Mouse (Mus musculus) megakaryocyte progenitor cell, adult 5-6 weeks (primary cell): ENCODE data around the gene Gm10272. TPM values are rescaled to one million over a fixed set of nuclear protein-coding genes. Genes with fewer than 3 reads are reported as not detected.
"Not testable (repeated sequence)": the region's sequence is repeated elsewhere in the genome, so short reads cannot be mapped to it uniquely, and the experiment has no call there.

Source experiments
- ATAC-seq: replicated peaks from 2 replicates; pipeline ENCODE4 v1.8.0; 2016; ENCODE audit warnings: mild to moderate bottlenecking, moderate TSS enrichment, inconsistent platforms; ENCODE audit not compliant: poor library complexity
- total RNA-seq, 2 experiments: library from RNA; stranded (forward) in 1 of 2; stranded (reverse) in 1 of 2; fragments of 157-497, 149-512 nt in 1 of 2; fragments of 200-1000 nt in 1 of 2; gene quantifications; 2 replicates each; pipeline versions ENCODE4 v1.2.3 to v1.2.4; 2015 to 2017

Gm10272 gene
- total RNA-seq (2015), result not detected in 2 replicates
- total RNA-seq (2017), result not detected in 2 replicates

DNA sequence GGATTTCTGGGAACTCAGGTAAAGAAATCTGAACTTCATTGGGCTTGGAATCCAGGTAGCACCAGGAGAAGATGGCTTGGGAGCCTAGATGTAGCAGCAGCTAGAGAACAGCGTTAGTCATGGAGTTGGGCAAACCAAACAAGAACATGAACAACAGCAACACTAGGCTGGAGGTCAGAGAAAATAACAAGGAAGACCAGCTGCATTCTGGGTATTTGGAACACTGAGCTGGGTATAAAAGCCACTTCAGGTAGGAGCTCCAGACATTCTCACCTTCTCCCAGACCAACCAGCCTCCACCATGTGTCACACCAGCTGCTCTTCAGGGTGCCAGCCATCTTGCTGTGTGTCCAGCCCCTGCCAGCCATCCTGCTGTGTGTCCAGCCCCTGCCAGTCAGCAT, at the start of gene Gm10272:
Gene Gm10272, plus strand, starts transcription at position 301 of the 400 bp plus-strand sequence.
- ATAC-seq, result no peak

DNA sequence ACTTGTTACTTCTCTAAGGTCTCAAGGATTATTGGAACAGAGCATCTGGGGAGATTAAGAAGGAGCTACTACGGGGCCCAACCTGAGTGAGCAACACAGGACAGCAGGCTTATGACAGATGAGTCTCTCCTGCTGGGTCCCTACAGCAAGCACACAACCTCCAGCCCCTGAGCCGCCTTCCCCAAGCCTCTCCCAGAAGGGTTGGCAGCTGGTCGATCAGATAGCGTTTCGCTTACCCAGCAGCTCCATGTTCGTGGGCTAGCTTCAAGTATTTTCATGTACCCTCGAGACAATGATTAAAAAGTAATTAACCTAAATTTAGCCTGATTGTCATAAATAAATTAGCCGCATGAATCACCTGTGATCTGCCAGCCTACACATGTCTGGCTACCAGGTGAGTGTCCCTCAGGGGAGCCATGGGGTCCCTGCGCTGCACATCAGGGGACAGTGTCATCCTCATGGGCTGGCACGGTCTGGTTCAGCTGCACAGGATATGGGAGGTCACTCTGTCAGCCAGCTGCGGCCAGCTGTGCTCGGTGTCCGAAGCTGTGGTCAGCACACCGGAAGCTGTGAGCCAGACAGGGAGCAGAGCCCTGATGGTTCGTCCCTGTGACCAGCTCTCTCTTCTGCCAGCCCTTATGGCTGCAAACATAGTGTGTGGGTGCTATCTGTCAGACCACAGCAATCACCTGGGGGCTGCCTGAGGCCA, 48.0 kb upstream of the Gm10272 start:
- peak; percentile 52 for ATAC-seq

GRCm38 (mm10) chr10:77663949-77664665, 42.3 kb upstream of the Gm10272 start:
- ATAC-seq, result 0 out of 2 replicates have a peak, but pooled peaks have one; percentile 17

GRCm38 (mm10) chr10:77666342-77666741, 40.1 kb upstream of the Gm10272 start:
- ATAC-seq, result no peak

- no peak for ATAC-seq
Observed at GRCm38 (mm10) chr10:77667402-77667801, 39.0 kb upstream of the Gm10272 start.

GRCm38 (mm10) chr10:77670710-77671109, 35.7 kb upstream of the Gm10272 start:
- ATAC-seq, result no peak

DNA sequence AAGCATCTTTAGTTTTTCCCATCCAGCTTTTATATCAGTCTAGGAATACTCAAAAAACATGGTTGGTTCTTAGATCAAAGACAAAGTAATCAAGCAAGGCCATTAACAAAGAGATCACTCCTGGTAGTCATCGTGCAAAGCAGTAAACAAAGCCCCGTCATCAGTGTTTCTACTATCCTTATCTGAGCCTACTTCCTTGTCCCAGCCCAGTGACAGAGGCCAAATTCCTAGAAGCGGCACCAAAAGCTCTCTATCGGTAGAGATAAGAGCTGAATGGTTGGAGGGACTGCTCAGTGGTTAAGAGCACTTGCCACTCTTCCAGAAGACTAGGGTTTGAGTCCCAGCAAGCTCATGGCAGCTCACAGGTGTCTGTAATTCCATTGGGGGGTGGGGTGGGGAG, 34.9 kb upstream of the Gm10272 start:
- peak; percentile 89 for ATAC-seq

- no peak for ATAC-seq
Observed at GRCm38 (mm10) chr10:77673765-77674164, 32.7 kb upstream of the Gm10272 start.

DNA sequence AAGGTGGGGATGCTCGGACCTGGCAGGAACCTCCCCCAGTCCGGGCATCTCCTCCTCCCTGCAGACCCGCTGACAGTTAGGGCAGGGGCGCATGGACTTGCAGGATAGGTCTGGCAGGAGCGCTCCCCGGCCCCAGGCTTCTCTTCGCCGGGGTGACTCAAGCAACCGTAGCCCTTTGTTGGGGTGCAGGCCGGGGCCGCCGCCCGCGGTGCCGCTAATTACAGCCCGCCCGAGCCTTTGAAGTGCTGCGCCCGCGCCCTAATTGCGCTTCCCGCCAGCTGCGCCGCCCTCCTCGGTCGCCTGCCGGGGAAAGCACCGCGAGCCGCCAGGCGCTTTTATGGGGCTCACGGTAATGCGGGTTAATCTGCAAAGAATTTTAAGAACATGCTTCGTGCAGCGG, 28.9 kb upstream of the Gm10272 start:
- ATAC-seq, result 0 out of 2 replicates have a peak, but pooled peaks have one; percentile 20

DNA sequence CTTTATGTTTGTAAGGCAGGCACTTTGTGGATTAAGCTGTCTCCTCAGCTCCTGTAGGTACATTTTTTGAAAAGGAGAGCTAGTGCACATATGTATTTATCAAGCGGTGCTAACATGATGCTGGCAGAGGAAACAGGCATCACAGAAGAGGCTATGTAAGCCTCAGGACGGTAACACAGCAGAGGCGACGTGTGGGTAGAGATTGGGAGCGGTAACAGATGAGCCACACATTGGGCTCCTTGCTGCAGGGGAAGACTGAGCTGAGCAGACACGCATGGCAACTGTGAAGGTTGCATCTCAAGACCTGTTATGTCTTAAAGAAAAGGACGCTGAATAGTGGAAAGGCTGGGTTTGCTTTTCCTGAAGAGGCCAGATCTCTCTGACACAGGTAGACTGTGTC, 23.4 kb upstream of the Gm10272 start:
- ATAC-seq, result no peak

- ATAC-seq, result no peak
Observed at GRCm38 (mm10) chr10:77684181-77684580, 22.2 kb upstream of the Gm10272 start.

DNA sequence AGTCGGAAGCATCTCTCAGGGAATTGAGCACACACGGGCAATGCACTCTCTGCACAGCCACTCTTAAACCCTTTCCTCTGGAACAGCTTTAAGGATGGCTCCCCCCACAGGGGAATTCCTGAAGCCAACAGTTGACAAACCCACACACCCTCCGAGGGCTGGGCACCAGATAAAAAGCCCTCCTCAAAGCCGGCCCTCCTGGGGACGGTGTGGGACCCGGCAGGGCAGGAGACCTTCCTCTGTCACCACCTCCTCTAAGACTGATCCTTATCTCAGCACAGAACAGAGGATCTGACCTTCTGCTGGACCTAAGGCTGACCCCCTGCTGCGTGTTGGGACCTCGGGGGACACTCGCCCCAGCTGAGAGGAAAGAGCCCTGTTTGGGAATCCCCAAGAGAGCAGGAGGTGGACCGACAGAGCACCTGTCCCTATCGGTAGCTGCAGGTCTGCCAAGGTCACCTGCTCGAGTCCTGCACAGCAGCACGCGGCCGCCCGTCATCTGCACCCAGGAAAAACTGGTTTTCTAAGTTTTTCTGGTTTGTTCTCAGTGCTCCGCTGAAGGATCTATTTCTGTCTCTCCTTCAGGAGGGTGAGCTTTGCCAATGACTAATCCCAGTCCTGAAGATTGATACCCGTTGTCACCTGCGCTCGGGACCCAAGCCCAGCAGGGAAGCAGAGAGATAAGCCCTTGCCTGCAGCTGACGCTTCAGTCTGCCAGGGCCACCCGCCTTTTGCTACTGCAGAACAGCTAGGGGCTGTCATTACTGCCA, 20.3 kb upstream of the Gm10272 start, which contains the start of gene Tspear:
Gene Tspear, plus strand, starts transcription at position 675 of the 770 bp plus-strand sequence.
- ATAC-seq, result no peak; the same call in 1 of the 2 replicates

GRCm38 (mm10) chr10:77687021-77687420, 19.4 kb upstream of the Gm10272 start:
- ATAC-seq, result no peak

DNA sequence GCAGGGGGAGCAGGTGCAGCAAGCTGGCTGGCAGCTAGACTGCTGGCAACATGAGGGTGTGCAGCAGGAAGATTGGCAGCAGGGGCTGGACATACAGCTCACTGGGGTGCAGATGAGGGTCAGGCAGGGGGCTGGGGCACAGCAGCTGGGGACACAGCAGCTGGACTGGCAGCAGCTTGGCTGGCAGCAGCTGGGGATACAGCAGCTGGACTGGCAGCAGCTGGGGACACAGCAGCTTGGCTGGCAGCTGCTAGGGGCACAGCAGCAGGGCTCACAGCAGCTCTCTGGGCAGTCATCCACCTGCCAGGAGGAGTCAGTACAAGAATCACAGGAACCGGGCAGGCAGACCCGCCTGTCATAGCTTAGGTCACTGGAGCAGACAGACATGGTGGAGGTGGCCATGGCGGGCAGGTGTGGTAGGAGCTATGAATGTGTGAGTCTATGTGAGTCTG, 16.0 kb upstream of the Gm10272 start, which contains the start of gene Gm19402:
Gene Gm19402, minus strand, starts transcription at position 402 of the 452 bp plus-strand sequence.
- ATAC-seq, result not testable (repeated sequence)

DNA sequence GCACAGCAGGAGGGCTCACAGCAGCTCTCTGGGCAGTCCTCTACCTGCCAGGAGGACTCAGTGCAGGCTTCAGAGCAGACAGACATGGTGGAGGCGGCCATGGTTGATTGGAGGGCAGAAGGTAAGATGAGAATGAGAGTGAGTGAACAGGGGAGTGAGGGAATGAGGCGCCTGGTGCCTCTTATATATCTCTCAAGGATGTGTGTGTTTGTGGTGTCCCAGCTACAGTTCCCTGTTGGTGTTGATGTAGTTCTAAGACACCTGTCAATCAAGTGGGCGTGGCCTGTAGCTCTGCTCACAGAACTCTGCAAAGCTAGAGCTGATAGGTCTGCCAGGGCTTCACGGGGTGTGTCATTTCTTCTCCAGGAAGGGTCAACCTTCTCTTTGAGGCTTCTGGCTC, 9.3 kb upstream of the Gm10272 start, which contains the start of gene Gm9508:
Gene Gm9508, minus strand, starts transcription at position 101 of the 400 bp plus-strand sequence.
- no peak for ATAC-seq

DNA sequence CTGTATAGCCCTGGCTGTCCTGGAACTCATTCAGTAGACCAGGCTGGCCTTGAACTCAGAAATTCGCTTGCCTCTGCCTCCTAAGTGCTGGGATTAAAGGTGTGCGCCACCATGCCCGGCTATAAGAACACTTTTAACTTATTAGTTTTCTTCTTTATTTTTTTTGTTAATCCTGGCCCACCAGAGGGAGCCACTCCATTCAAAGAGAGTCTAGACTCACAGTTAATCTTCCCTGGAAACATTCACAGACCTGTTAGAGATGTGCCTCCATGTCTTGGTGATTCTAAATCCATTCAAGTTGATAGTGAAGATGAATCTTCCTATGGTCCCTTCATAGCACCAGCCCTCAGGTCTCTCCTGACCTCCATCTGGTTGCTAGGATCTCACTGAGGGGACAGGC, 3.4 kb downstream of the Gm10272 start:
- no peak for ATAC-seq

DNA sequence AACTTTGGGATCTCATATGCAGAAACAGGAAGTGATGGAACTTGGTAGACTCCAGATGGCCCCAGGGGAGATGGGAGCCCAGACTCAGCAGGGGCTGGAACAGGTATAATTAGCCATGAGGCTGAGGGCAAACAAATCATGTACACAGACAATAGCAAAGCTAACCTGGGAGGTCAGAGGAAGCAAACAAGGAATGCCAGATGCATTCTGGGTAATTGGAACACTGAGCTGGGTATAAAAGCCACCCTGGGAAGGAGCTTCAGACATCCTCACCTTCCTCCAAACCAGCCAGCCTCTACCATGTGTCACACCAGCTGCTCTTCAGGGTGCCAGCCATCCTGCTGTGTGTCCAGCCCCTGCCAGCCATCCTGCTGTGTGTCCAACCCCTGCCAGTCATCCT, 4.7 kb downstream of the Gm10272 start, which contains the start of gene Gm10024:
Gene Gm10024, plus strand, starts transcription at position 301 of the 400 bp plus-strand sequence.
- not testable (repeated sequence) for ATAC-seq

- ATAC-seq, result peak; percentile 44
Observed at GRCm38 (mm10) chr10:77713734-77714133, 7.3 kb downstream of the Gm10272 start.

DNA sequence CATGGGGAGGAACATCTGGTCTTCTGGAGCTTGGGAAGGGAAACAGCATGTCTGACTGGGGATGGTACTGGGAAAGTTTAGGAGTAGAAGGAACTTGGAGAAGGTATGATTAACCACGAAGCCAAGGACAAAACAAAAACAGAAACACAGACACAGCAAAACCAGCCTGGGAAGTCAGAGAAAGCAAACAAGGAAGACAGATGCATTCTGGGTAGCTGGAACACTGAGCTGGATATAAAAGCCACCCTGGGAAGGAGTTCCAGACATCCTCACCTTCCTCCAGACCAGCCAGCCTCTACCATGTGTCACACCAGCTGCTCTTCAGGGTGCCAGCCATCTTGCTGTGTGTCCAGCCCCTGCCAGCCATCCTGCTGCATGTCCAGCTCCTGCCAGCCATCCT, 9.1 kb downstream of the Gm10272 start, which contains the start of gene Gm10142:
Gene Gm10142, plus strand, starts transcription at position 301 of the 400 bp plus-strand sequence.
- ATAC-seq, result no peak

- not testable (repeated sequence) for ATAC-seq
Observed at GRCm38 (mm10) chr10:77720299-77720698, 13.9 kb downstream of the Gm10272 start, which contains the start of gene Krtap12-1. Gene Krtap12-1 (plus strand): TSS chr10:77720599.

GRCm38 (mm10) chr10:77724855-77725254, 18.4 kb downstream of the Gm10272 start:
- no peak for ATAC-seq
